Mouse (Mus musculus): Measurements from ENCODE around the gene Atf6.

- TF ChIP-seq CTCF (IDR thresholded peaks at IDR 0.05; ENCODE audit: control insufficient read depth, insufficient read depth, insufficient read length) (no peak), MYOD1 (IDR thresholded peaks at IDR 0.05; ENCODE audit: control insufficient read depth, insufficient read length, low read depth) (no peak), USF1 (IDR thresholded peaks at IDR 0.05; ENCODE audit: low read depth) (no peak)
These were observed 17.6 kb downstream of the Atf6 start for GRCm38 (mm10) chr1:170850007-170850406.

Measured in C2C12 (cell line).